Mouse (Mus musculus) C2C12 (cell line): ENCODE data around the gene Frmpd4.

ENCODE experiments used
- CEBPB ChIP-seq: IDR thresholded peaks from one replicate; pipeline ENCODE4 v1.6.1; 2011; ENCODE audit warnings: low read depth, mild to moderate bottlenecking, control low read depth, moderate library complexity
- CTCF ChIP-seq: IDR thresholded peaks from one replicate; pipeline ENCODE4 v1.5.1; 2011; ENCODE audit not compliant: control insufficient read depth, insufficient read depth, insufficient read length
- FOSL1 ChIP-seq: IDR thresholded peaks from one replicate; pipeline ENCODE4 v1.8.0; 2011; ENCODE audit warnings: mild to moderate bottlenecking, low read length; ENCODE audit not compliant: poor library complexity, insufficient read depth, severe bottlenecking
- MAX ChIP-seq: IDR thresholded peaks from one replicate; pipeline ENCODE4 v1.6.1; 2011; ENCODE audit warnings: mild to moderate bottlenecking, control low read depth
- MYOD1 ChIP-seq: IDR thresholded peaks from one replicate; pipeline ENCODE4 v1.6.1; 2011; ENCODE audit warnings: low read depth; ENCODE audit not compliant: control insufficient read depth, insufficient read length
- MYOG ChIP-seq: IDR thresholded peaks from one replicate; pipeline ENCODE4 v1.6.1; 2011; ENCODE audit not compliant: control insufficient read depth, insufficient read length; ENCODE audit errors: extremely low read depth
- USF1 ChIP-seq: IDR thresholded peaks from one replicate; pipeline ENCODE4 v1.6.1; 2011; ENCODE audit warnings: low read depth, mild to moderate bottlenecking, control low read depth, moderate library complexity

GRCm38 (mm10) chrX:168191944-168192343 is 385.1 kb downstream of the Frmpd4 start:
- no peak for TF ChIP-seq CTCF
- TF ChIP-seq USF1, result no peak
- TF ChIP-seq MYOG, result no peak
- no peak for TF ChIP-seq MYOD1
- no peak for TF ChIP-seq FOSL1
- TF ChIP-seq MAX, result no peak
- TF ChIP-seq CEBPB, result no peak
